Mouse (Mus musculus): ENCODE measurements around the gene 1700056E22Rik.

- TF ChIP-seq GATA1 (IDR thresholded peaks at IDR 0.05; ENCODE audit: low read length) (no peak), TAL1 (IDR thresholded peaks at IDR 0.05; ENCODE audit: low read length) (no peak)
Measured at GRCm38 (mm10) chr1:184035346-184035903, 1.3 kb upstream of the 1700056E22Rik start.

Data from erythroblast, embryonic 14.5 days (primary cell).